Mouse (Mus musculus) c-Kit-negative CD71-positive TER-119-positive erythroid progenitor cells, embryonic 14.5 days (primary cell): ENCODE measurements around the gene Uqcr11.

Experiments
- DNase-seq: peaks from one replicate; pipeline ENCODE4 v3.0.0-alpha.2; 2013; ENCODE audit warnings: low read depth, low spot score

Gene Uqcr11

DNA sequence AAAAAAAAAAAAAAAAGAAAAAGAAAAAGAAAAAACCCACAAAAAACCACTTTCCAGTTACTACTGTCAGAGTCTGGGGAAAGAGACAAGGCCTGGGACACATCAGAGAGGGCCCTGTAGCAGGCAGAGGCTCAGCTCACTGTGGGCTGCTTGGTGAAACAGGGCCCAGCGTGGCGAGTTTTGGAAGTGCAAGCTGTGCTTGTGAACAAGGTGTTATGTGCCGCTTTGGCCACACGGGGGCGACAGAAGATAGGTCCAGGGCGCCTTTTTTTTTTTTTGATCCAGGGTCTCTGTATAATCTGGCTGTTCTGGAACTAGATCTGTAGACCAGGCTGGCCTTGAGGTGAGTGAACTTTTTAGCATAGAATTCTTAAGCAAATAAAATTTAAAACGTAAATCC is 30.5 kb downstream of the Uqcr11 start:
- DNase-seq = peak; percentile 82

DNA sequence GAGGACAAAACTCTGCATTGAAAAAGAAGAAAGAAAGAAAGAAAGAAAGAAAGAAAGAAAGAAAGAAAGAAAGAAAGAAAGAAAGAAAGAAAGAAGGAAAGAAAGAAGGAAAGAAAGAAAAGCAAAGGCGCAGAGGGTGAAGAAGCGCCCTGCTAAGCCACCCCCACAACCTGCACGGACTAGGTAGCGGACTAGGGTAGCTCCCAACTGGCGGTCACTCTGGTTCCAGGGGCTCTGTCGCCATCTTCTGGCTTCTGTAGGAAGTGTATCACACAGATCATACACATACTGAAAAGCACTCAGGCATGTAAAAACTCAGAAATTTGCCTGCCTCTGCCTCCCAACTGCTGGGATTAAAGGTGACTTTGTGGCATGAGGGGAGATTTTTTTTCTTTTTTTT is 32.6 kb downstream of the Uqcr11 start:
- DNase-seq = peak; percentile 52

DNA sequence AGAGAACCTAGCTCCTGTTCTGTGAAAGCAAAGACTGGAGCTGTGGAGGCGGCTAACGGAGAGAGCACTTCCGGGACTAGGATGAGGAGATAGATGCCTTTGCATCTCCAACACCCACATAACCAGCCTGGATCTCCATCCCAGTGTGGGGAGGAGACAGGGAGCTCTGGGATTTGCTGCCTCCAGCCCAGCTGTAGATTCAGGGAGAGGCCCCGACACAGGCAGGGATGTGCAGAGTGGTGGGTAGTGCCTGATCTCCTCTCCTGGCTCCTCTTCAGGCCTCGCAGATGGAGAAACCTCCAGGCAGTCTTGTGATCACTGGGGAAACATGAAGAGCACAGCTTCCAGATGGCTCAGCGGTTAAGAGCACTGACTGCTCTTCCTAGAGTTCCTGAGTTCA is 33.9 kb downstream of the Uqcr11 start:
- no peak for DNase-seq

DNA sequence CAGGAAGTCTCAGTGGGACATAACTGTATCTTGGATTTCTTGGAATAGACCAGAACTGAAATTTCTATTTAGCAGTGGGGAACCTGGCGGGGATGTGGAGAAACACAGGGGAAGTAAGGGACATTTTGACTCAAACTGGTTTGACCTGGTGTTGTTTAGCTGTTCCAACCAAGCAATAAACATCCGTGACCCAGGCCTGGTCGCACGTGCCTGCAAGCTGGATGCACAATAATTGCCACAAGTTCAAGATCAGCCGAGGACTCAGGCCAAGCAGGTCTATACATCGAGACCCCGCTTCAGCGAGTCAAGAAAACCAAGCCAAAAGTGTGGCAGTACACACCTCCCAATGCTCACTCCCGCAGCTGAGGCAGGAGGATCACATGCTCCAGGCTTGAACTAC is 34.6 kb downstream of the Uqcr11 start:
- no peak for DNase-seq

DNA sequence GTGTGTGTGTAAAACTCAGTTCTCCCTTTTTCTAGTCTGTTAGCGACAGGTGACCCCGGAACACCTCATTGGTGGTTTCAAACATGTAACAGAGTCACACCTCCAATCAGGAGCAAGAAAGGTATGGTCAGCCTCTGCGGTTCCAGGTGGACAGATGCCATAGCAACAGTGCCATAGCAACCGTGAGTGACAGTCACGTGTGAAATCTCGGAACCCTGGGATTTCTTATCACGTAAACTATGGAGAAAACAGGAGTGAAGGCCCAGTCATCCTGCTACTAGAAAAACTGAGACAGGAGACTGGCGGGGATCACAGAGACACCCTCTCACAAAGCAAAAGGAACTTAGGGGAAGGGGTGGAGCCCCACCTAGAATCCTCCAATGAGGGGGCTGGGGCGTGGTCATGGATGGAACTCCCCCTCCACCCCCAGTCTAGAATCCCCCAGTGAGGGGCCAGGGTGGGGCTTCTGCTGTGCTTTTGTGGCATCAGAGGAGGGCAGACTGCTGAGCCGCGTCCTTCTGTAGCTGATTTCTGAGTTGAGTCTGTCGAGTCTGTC is 35.1 kb downstream of the Uqcr11 start:
- DNase-seq = no peak

DNA sequence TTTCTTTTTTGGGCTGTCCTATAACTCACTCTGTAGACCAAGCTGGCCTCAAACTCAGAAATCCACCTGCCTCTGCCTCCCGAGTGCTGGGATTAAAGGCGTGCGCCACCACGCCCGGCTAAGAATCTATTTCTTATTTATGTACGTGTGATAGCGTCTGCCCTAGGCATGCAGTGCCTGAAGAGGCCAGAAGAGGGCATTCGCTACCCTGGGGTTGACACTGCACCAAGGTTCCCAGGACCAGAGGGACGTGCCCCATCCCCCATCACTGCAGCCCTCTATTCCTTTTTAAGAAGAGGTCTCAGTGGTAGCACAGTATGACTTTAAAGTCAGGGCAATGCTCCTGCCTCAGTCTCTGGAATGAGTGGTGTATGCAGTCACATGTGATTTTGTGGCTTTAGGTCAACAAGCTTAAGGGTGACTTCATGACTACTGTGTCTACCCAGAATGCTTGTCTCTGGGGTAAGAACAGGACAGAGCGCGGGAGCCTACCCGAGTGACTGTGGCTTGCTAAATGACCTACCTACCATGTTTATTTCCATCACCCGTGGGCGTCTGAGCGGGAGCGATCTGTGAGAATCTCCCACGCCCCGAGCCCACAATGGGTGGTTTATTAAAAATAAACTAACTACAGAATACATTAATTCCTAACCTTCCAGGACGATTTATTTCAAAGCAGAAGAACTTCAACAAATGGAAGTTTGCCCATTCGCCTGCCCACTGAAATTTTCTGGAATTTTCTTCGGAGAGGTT is 36.5 kb downstream of the Uqcr11 start:
- DNase-seq = no peak

DNA sequence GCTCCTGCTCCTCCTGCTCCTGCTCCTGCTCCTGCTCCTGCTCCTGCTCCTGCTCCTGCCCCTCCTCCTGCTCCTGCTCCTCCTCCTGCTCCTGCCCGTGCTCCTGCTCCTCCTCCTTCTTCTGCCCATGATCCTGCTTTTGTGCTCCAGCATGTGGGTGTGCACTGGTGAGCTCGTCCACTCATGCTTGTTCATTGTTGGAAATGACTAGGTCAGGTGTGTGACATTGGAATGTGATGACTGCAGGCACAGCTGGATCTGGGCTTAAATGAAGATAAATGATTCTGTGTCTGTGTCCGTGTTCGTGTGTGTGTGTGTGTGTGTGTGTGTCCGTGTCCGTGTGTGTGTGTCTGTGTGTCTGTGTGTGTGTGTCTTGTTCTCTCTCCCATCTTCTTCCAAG is 38.2 kb downstream of the Uqcr11 start:
- no peak for DNase-seq

DNA sequence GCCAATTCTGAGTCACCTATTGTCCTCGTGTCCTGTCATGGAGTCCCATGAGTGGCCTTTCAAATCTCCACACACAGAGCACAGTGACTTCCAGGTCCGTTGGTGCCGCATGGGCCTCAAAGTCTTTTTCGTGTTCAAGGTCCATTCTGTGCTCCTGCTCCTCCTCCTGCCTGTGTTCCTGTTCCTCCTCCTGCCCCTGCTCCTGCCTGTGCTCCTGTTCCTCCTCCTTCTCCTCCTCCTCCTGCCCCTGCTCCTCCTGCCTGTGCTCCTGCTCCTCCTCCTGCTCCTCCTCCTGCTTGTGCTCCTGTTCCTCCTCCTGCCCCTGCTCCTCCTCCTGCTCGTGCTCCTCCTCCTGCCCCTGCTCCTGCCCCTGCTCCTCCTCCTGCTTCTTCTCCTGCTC is 38.7 kb downstream of the Uqcr11 start:
- DNase-seq = no peak

DNA sequence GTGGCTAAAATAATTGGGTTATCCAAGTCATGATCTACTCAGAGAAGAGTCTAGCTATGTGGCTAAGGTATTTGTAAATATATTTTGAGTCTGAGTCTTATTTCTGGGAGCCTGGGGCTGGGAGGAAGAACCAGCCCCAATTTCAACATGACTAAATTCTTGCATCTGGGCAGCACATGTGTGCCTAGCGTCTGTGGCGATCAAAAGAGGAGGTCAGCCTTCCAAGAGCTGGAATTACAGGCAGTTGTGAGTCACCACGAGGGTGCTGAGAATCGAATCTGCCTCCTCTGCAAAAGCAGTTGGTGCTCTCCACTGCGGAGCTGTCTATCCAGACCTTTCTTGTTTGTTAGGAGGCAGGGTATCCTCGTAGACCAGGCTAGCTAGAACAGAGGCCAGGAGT is 40.9 kb downstream of the Uqcr11 start:
- DNase-seq = no peak

DNA sequence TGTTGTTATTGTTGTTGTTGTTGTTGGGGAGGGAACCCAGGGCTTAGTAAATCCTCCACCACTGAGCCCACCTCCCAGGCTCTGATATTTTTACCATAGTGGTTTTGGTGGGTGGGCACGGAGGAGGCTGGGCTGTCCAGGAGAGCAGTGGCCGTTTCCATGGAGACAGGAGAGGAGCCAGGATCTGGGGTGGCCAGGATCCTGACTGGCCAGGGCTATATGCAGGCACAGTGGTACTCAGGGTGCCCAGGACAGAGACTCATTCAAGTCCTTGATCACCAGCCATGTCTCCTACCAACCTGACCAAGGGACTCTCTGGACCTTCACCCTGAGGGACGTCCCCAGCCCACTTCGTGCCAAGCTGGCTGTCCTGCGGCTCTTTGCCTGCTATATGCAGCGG is 42.9 kb downstream of the Uqcr11 start:
- DNase-seq = no peak

DNA sequence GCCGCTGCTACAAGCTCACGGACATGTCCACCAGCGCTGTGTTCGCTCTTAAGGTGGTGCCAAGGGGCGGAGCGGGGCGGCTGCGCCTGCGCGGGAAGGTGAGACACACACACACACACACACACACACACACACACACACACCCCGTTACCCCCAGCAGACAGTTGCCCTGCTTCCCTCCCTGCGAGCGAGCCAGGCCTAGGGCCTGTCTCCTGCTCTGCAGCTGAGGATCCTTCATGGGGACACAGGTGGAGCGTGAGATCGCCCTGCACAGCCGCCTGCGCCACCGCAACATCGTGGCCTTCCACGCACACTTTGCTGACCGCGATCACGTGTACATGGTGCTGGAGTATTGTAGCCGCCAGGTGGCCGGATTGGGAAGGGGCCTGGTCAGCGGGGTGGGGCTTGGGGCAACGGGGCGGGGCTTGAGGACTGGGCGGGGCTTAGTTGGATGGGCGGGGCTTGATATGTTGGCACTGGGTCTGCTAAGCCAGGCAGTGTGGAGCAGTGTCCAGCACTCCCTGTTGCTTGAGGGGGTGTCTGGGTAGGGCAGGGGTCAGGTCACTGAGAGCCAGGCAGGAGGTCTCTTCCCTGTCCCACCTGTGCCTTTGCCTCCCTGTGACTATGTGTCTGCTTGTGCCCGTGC is 48.5 kb downstream of the Uqcr11 start:
- no peak for DNase-seq

DNA sequence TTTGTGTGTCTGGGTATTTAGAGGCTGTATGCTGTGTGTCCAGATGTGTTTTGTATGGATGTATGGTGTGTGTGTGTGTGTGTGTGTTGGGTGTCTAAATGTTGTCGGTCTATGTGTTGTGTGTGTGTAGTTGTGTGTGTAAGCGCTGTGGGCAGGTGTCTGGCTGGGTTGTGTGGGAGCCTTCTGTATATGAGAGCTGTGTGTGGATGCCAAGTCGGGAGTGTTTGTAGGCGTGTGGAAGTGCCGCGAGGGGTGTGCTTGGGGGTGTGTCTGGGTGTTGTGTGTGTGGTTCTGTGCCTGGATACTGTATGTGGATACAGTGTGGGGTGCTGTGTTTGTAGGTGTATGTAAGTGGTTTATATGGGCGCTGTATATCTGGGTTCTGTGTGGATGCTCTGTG is 49.3 kb downstream of the Uqcr11 start:
- DNase-seq = no peak

DNA sequence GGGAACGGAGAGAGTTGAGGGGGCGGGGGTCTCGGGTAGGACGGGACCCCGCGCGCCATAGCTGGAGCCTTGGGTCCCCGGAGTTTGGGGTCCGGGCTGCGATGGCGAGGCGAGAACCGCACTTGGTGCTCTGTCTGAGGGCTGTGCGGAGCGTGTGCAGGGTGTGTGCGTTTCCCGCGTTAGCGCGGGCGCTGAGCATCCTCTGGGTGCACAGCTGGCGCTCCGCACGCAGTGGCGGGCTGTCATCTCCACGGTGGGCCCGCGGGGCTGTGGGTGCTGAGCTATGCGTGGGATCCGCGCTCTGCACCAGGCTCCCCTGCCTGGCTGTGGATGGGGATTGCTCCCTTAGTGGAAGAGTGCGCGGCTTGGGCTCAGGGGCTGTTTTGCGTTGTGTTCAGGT is 49.9 kb downstream of the Uqcr11 start:
- DNase-seq = no peak

DNA sequence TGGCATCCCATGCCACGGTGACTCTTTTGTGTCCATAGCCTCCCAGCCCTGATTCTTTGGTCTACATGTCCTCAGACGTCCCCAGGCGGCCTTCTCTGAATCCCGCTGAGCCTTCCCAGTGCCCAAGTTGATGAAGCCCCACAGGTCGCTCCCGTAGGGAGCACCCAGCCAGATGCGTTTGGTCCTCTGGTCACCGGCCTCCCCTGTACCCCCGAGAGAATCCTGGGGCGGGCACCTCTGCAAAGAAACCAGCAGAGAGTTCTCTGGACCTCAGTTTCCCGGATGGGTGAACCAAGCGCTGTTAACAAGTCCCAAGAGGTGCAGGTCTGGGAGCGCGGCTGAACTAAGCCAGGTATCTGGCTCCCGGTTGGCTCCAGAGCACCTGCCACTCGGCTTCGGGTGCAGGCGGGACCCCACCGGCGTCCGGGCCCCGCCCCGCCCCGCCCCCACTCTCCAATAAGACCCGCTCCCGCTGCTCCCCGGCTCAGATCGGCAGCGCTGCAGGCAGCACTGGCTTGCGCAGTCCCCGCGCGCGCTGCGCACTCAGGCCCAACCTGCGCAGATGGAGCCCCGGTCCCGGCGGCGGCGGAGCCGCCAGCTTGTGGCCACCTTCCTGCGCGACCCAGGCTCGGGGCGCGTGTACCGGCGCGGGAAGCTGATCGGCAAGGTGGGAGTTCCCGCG is 50.5 kb downstream of the Uqcr11 start, which contains the start of gene Plk5:
Plk5 (plus strand) TSS at position 459 of the 682 bp plus-strand sequence.
- no peak for DNase-seq

DNA sequence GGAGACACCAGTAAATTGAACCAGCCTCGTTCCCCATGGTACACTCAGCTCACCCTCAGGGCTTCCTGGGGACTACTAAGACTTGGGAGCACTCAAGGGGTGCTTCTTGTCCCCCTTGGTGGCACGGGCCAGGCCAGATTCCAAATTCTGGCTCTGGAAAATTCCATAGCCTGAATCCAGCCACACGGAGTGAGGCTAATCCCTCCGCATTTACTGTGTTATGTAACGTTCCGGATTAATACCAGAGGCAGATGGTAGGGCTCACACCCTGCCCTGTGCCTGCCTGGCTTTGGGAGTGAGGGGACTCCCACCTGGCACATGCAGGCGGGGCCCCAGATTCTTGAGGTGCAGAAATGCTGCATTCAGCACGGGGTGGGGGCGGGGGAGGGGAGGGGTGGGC is 51.2 kb downstream of the Uqcr11 start:
- no peak for DNase-seq
